Mouse (Mus musculus): ENCODE measurements around the gene Nek2. TPM values are rescaled to one million over a fixed set of nuclear protein-coding genes. Genes with fewer than 3 reads are reported as not detected.
A peak's percentile ranks its signal among the peaks of the same experiment; 100 is the strongest.

Nek2 gene
- polyA plus RNA-seq (2016; fragmentation: Nextera tagmentation; extraction: Ambion mirVana): 41.4 and 43.0 TPM in 2 replicates

GRCm38 (mm10) chr1:191821326-191822091 is at the start of gene Nek2:
Gene Nek2, plus strand, starts transcription at chr1:191821444.
- peak; percentile 99 for DNase-seq (ENCODE audit: low spot score)
- no peaks in the 10 kb centered on the region for H3K27me3 ChIP-seq (ENCODE audit: insufficient read depth, poor library complexity, severe bottlenecking)
- H3K27ac ChIP-seq: peak within 1 kb of the TSS; percentile 95
- peaks cover 15% of the 10 kb centered on the region for H3K4me1 ChIP-seq
- WGBS: under 1% methylated on average over 79 of the region's 79 CpGs
- peaks cover 35% of the 10 kb centered on the region for H3K36me3 ChIP-seq
- peak within 1 kb of the TSS; percentile 94 for H3K4me3 ChIP-seq
- H3K9me3 ChIP-seq: no peaks in the 10 kb centered on the region

GRCm38 (mm10) chr1:191774106-191774505 is 47.1 kb upstream of the Nek2 start:
- Histone ChIP-seq H3K27ac (no peak overlapping the region), H3K27me3 (ENCODE audit: insufficient read depth, poor library complexity, severe bottlenecking) (no peaks in the 10 kb centered on the region), H3K4me3 (no peak overlapping the region), H3K9me3 (no peaks in the 10 kb centered on the region), H3K4me1 (no peaks in the 10 kb centered on the region), H3K36me3 (peaks cover 69% of the 10 kb centered on the region)
- 81% methylated on average over 5 of the region's 5 CpGs for WGBS
- DNase-seq (ENCODE audit: low spot score): no peak

- 84% methylated on average over 8 of the region's 8 CpGs for WGBS
- Histone ChIP-seq H3K4me1 (no peaks in the 10 kb centered on the region), H3K9me3 (no peaks in the 10 kb centered on the region), H3K27ac (no peak overlapping the region), H3K36me3 (peaks cover 73% of the 10 kb centered on the region), H3K4me3 (no peak overlapping the region), H3K27me3 (ENCODE audit: insufficient read depth, poor library complexity, severe bottlenecking) (no peaks in the 10 kb centered on the region)
- DNase-seq (ENCODE audit: low spot score): no peak
Measured at GRCm38 (mm10) chr1:191775116-191775515, 46.1 kb upstream of the Nek2 start.

GRCm38 (mm10) chr1:191777521-191777920 is 43.7 kb upstream of the Nek2 start:
- Histone ChIP-seq H3K36me3 (peaks cover 76% of the 10 kb centered on the region), H3K27ac (no peak overlapping the region), H3K9me3 (no peaks in the 10 kb centered on the region), H3K27me3 (ENCODE audit: insufficient read depth, poor library complexity, severe bottlenecking) (no peaks in the 10 kb centered on the region), H3K4me1 (peaks cover 7% of the 10 kb centered on the region; the same call in 1 of the 2 replicates), H3K4me3 (no peak overlapping the region)
- DNase-seq (ENCODE audit: low spot score): no peak
- 83% methylated on average over 8 of the region's 8 CpGs for WGBS

GRCm38 (mm10) chr1:191780470-191780869 is 40.8 kb upstream of the Nek2 start:
- Histone ChIP-seq H3K27ac (no peak overlapping the region), H3K9me3 (no peaks in the 10 kb centered on the region), H3K4me1 (peaks cover 10% of the 10 kb centered on the region; the same call in 1 of the 2 replicates), H3K36me3 (peaks cover 58% of the 10 kb centered on the region), H3K4me3 (no peak overlapping the region), H3K27me3 (ENCODE audit: insufficient read depth, poor library complexity, severe bottlenecking) (no peaks in the 10 kb centered on the region)
- 93% methylated on average over 1 of the region's 1 CpGs for WGBS
- no peak for DNase-seq (ENCODE audit: low spot score)

- no peaks in the 10 kb centered on the region for H3K27me3 ChIP-seq (ENCODE audit: insufficient read depth, poor library complexity, severe bottlenecking)
- peaks cover 19% of the 10 kb centered on the region; the same call in 1 of the 2 replicates for H3K36me3 ChIP-seq
- H3K4me3 ChIP-seq: no peak overlapping the region
- no peak for DNase-seq (ENCODE audit: low spot score)
- peaks cover 29% of the 10 kb centered on the region; the same call in 1 of the 2 replicates for H3K4me1 ChIP-seq
- 75% methylated on average over 11 of the region's 11 CpGs for WGBS
- H3K9me3 ChIP-seq: peaks cover 5% of the 10 kb centered on the region; the same call in 1 of the 2 replicates
- no peak overlapping the region for H3K27ac ChIP-seq
Measured at GRCm38 (mm10) chr1:191785108-191785507, 36.1 kb upstream of the Nek2 start.

GRCm38 (mm10) chr1:191786255-191786654 is 35.0 kb upstream of the Nek2 start:
- no peak for DNase-seq (ENCODE audit: low spot score)
- no peaks in the 10 kb centered on the region for H3K27me3 ChIP-seq (ENCODE audit: insufficient read depth, poor library complexity, severe bottlenecking)
- WGBS: 64% methylated on average over 6 of the region's 6 CpGs

GRCm38 (mm10) chr1:191787379-191787778 is 33.9 kb upstream of the Nek2 start:
- no peak overlapping the region for H3K4me3 ChIP-seq
- H3K36me3 ChIP-seq: 0 out of 2 replicates have a peak, but pooled peaks cover 6% of the 10 kb centered on the region
- no peaks in the 10 kb centered on the region for H3K27me3 ChIP-seq (ENCODE audit: insufficient read depth, poor library complexity, severe bottlenecking)
- DNase-seq (ENCODE audit: low spot score): no peak
- 41% methylated on average over 3 of the region's 4 CpGs for WGBS
- H3K27ac ChIP-seq: no peak overlapping the region
- peaks cover 23% of the 10 kb centered on the region; the same call in 1 of the 2 replicates for H3K4me1 ChIP-seq
- peaks cover 5% of the 10 kb centered on the region; the same call in 1 of the 2 replicates for H3K9me3 ChIP-seq

More at GRCm38 (mm10) chr1:191786255-191786654, 35.0 kb upstream of the Nek2 start:
- Histone ChIP-seq H3K4me1 (peaks cover 23% of the 10 kb centered on the region; the same call in 1 of the 2 replicates), H3K27ac (no peak overlapping the region), H3K4me3 (no peak overlapping the region), H3K36me3 (peaks cover 10% of the 10 kb centered on the region; the same call in 1 of the 2 replicates), H3K9me3 (peaks cover 5% of the 10 kb centered on the region; the same call in 1 of the 2 replicates)

GRCm38 (mm10) chr1:191792991-191793390 is 28.3 kb upstream of the Nek2 start:
- peaks cover 5% of the 10 kb centered on the region; the same call in 1 of the 2 replicates for H3K9me3 ChIP-seq
- H3K27ac ChIP-seq: peak overlapping the region; percentile 49; the same call in 1 of the 2 replicates
- 82% methylated on average over 8 of the region's 8 CpGs for WGBS
- H3K36me3 ChIP-seq: 0 out of 2 replicates have a peak, but pooled peaks cover 2% of the 10 kb centered on the region
- no peaks in the 10 kb centered on the region for H3K27me3 ChIP-seq (ENCODE audit: insufficient read depth, poor library complexity, severe bottlenecking)
- no peak overlapping the region for H3K4me3 ChIP-seq
- H3K4me1 ChIP-seq: peaks cover 14% of the 10 kb centered on the region
- DNase-seq (ENCODE audit: low spot score): no peak

GRCm38 (mm10) chr1:191793888-191794532 is 27.2 kb upstream of the Nek2 start:
- Histone ChIP-seq H3K27me3 (ENCODE audit: insufficient read depth, poor library complexity, severe bottlenecking) (no peaks in the 10 kb centered on the region), H3K9me3 (peaks cover 5% of the 10 kb centered on the region; the same call in 1 of the 2 replicates), H3K4me3 (no peak overlapping the region), H3K4me1 (peaks cover 14% of the 10 kb centered on the region), H3K36me3 (0 out of 2 replicates have a peak, but pooled peaks cover 2% of the 10 kb centered on the region), H3K27ac (peak overlapping the region; percentile 49; the same call in 1 of the 2 replicates)
- no peak for DNase-seq (ENCODE audit: low spot score)
- WGBS: 73% methylated on average over 7 of the region's 7 CpGs

GRCm38 (mm10) chr1:191796238-191796896 is 24.9 kb upstream of the Nek2 start:
- 81% methylated on average over 4 of the region's 4 CpGs for WGBS
- no peak overlapping the region for H3K27ac ChIP-seq
- H3K27me3 ChIP-seq (ENCODE audit: insufficient read depth, poor library complexity, severe bottlenecking): no peaks in the 10 kb centered on the region
- DNase-seq (ENCODE audit: low spot score): no peak
- H3K36me3 ChIP-seq: no peaks in the 10 kb centered on the region
- H3K4me1 ChIP-seq: peaks cover 14% of the 10 kb centered on the region
- H3K9me3 ChIP-seq: no peaks in the 10 kb centered on the region
- H3K4me3 ChIP-seq: no peak overlapping the region

- 58% methylated on average over 9 of the region's 9 CpGs for WGBS
Measured at GRCm38 (mm10) chr1:191802093-191802819, 19.0 kb upstream of the Nek2 start.

More at GRCm38 (mm10) chr1:191802093-191802819, 19.0 kb upstream of the Nek2 start:
- no peaks in the 10 kb centered on the region for H3K27me3 ChIP-seq (ENCODE audit: insufficient read depth, poor library complexity, severe bottlenecking)
- H3K9me3 ChIP-seq: no peaks in the 10 kb centered on the region
- no peaks in the 10 kb centered on the region for H3K36me3 ChIP-seq
- H3K4me3 ChIP-seq: no peak overlapping the region
- peak overlapping the region; percentile 65 for H3K27ac ChIP-seq
- H3K4me1 ChIP-seq: peaks cover 25% of the 10 kb centered on the region
- no peak for DNase-seq (ENCODE audit: low spot score)
